Mouse (Mus musculus) erythroblast, embryonic 14.5 days (primary cell): ENCODE measurements around the gene Ephb3.

ENCODE experiments used
- GATA1 ChIP-seq: IDR thresholded peaks from 2 replicates; pipeline ENCODE4 v1.6.1; 2012; ENCODE audit warnings: low read length, inconsistent platforms, mixed read lengths
- TAL1 ChIP-seq: IDR thresholded peaks from 3 replicates; pipeline ENCODE4 v1.6.1; 2012; ENCODE audit warnings: low read length, inconsistent platforms, mixed read lengths

DNA sequence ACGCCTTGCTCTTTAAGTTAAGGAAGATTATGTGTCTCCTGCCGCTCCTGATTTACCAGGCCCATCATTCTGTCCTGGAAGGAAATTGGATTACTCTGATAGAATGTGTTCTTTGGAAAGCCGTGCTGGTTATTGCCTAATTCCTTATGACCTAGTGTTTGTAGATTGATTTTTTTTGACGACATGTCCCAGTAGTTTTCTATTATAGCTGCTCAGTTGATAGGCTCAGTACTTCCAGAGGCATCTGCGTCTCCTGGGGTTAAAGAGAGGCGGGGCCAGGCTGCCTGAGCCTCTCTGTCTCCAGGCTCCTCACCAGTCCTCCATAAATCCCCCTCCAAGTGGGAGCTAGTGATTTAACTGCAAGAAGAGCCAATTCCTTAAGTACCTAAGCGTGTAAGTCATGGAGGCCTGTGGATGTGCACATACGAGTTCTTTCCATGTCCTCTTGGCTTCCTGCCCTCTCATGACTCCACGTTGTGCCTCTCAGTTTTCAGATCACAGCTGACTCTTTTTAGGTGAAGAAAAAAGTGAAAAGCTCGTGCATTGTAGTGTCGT, 47.9 kb downstream of the Ephb3 start:
- TF ChIP-seq GATA1 (no peak), TAL1 (no peak)
